Mouse (Mus musculus) Patski (cell line): ENCODE measurements around the gene Tmem269. TPM values are rescaled to one million over a fixed set of nuclear protein-coding genes. Genes with fewer than 3 reads are reported as not detected.

Source experiments
- ATAC-seq: fragments of 100-300 bp; one replicate; pipeline ENCODE4 v1.8.0; 2021
- CTCF ChIA-PET: fragments of 350-600 bp; sonication (Branson Sonifier 250); formaldehyde crosslinking; loops from one replicate; lab custom pipeline; 2022; ENCODE audit warnings: inconsistent platforms; lab: Charles Lee
- POLR2A ChIA-PET: fragments of 350-600 bp; sonication (Branson Sonifier 250); formaldehyde crosslinking; loops from one replicate; lab custom pipeline; 2022; ENCODE audit warnings: antibody characterized with exemption, inconsistent platforms; lab: Charles Lee
- DNase-seq: peaks from one replicate; pipeline ENCODE4 v3.0.0-alpha.2; 2011; ENCODE audit warnings: low read depth, low spot score
- H3K27me3 ChIP-seq: fragments of 371-371 bp; one replicate; pipeline ENCODE4 v1.5.1; 2021
- CTCF ChIP-seq: fragments of 100-300 bp; IDR thresholded peaks from one replicate; pipeline ENCODE4 v1.5.1; 2021
- in situ Hi-C: fragments of 300-500 bp; cut with MboI; formaldehyde crosslinking; loops from 3 replicates; pipeline ENCODE4 v1.11.1; 2018; ENCODE audit warnings: low pct_unique_long_range_greater_than_20kb, mixed read lengths
- polyA plus RNA-seq: library from polyadenylated mRNA; unstranded; gene quantifications from one replicate; pipeline ENCODE4 v1.2.3, GENCODE M21; 2021

The Tmem269 gene
- polyA plus RNA-seq, 1 experiment from 2014 or later = not detected

DNA sequence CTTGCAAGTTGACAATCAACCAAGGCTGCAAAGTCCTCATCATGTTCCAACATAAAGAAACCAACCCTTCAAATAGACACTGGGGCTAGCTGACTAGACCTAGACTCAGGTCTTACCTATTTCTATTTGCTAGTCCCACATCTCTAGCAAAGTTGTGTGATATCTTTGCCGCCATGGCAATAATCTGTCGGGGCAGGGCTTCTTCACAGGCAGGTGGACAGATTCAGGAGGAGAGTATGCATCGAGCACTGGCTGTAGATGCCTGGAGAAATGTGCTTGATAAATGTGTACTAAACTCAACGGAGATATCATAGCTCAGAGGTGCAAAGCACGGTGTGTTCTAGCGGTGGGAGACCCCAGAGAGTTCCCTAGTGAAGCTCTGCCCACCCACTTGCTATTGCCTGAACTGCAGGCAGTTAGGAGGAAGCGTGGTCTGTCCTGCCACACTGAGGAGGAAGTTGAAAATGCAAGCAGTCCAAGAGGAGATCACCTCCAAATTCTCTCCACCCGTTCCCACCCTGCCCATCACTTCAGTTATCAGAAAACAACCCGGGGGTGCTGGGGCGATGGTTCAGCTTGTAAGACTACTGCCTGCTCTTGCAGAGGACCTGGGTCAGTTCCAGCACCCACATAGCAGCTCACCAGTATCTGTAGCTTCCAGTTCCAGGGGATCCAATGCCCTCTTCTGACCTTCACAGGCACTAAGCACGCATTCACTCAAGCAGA, 29.8 kb downstream of the Tmem269 start:
- peaks cover 13% of the 10 kb centered on the region for H3K27me3 ChIP-seq
- DNase-seq = no peak
- CTCF ChIA-PET = interaction anchor here (0.6 to 0.9 kb wide), 2 partner anchors 9 to 30 kb away, joined by 3 to 4 read pairs; no protein-coding TSS in a partner anchor
- no peak for ATAC-seq
- in situ Hi-C loops = no loop called here
- no peak for TF ChIP-seq CTCF
- POLR2A ChIA-PET = no interaction called here

DNA sequence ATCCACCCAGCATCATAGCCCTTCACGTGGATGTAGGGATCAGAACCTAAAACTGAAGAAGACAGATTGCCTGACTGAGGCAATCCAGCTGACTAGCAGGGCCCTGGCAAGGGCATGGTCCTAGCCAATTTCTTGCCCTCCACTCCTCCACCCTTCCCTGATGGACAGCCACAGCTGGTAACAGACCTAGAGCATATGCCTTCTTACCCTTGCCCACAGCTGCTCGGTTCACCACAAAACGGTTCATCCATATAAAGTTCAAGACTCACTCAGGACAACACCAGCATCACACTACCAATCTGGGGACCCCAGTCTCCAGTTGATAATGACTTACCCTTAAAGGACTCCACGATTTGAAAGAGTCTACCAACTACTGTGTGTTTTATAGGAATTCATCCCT, 32.2 kb downstream of the Tmem269 start:
- DNase-seq = no peak
- POLR2A ChIA-PET = no interaction called here
- ATAC-seq = no peak
- CTCF ChIA-PET = no interaction called here
- no peak for TF ChIP-seq CTCF
- in situ Hi-C loops = no loop called here
- H3K27me3 ChIP-seq = peaks cover 13% of the 10 kb centered on the region

DNA sequence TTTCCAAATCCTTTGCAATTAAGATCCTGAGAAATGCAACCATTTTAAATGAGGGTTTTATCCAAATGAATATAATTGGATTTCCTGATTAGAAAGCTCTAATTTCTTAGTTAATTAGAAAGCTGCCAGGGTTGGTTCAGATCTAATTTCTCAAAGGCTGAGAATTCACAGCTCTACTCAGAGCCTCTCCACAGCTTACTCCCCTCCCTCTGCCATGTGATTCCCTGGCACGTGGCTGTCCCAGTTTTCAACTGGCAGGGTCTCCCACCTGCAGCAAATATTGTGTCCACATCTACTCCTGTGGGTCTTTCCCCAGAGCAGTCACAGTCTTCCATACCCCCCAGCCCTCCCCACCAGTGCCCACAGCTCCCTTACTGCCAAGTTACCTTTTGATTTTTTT, 34.5 kb downstream of the Tmem269 start:
- DNase-seq (no peak), ATAC-seq (no peak)
- H3K27me3 ChIP-seq = peaks cover 7% of the 10 kb centered on the region
- POLR2A ChIA-PET = interaction anchor here (1.1 kb wide), 1 partner anchor 12 kb away, joined by 3 read pairs; no protein-coding TSS in a partner anchor
- CTCF ChIA-PET = no interaction called here
- in situ Hi-C loops = no loop called here
- TF ChIP-seq CTCF = no peak

DNA sequence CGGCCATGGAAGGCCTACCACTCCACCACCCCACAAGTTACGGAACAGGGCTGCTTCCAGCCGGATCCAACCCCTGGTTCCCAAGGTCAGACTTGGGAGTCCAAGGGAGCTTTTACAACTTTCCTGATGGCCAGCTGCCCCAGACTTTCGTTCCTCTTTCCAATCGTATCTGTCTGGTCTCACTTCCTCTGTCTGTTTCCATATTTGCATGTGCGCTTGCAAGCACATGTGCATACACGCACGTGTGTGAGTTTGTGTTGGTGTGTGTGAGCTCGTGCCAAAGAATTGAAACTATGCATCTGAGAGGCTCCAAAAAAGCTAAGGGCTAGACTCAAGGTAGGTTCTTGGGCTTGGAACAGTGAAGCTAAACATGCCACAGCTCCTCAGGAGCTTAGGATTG, 36.6 kb downstream of the Tmem269 start:
- ChIA-PET POLR2A (no interaction called here), CTCF (interaction anchor here (0.8 kb wide), 1 partner anchor 24 kb away, joined by 3 read pairs; no protein-coding TSS in a partner anchor)
- no peak for TF ChIP-seq CTCF

DNA sequence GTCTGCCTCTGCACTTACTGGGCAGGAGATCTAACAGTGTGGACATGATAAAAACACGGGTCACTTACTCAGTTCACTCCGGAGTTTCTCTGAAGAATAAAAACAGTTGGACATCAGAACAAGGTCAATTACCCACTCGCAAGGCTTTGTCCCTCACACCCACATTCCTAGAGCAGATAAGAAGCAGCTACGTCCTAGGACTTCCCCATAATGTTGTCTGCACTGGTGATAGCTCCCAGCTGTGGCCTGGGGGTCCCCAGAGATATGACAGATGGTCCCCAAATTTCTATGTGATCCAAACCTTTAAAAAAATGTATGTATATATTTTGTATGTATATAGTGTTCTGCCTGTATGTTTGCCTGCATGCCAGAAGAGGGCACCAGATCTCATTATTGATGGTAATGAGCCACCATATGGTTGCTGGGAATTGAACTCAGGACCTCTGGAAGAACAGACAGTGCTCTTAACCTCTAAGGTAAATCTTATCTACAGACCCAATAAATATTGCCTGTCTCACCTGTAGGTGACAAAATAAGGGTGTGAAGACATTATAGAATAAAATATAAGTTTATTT, 37.8 kb downstream of the Tmem269 start:
- POLR2A ChIA-PET = no interaction called here
- CTCF ChIA-PET = no interaction called here
- no peak for DNase-seq
- no peak for ATAC-seq
- in situ Hi-C loops = no loop called here
- TF ChIP-seq CTCF = no peak
- peaks cover 3% of the 10 kb centered on the region for H3K27me3 ChIP-seq

More for the DNA sequence above, 36.6 kb downstream of the Tmem269 start:
- no peak for ATAC-seq
- in situ Hi-C loops = no loop called here
- peaks cover 7% of the 10 kb centered on the region for H3K27me3 ChIP-seq
- no peak for DNase-seq

DNA sequence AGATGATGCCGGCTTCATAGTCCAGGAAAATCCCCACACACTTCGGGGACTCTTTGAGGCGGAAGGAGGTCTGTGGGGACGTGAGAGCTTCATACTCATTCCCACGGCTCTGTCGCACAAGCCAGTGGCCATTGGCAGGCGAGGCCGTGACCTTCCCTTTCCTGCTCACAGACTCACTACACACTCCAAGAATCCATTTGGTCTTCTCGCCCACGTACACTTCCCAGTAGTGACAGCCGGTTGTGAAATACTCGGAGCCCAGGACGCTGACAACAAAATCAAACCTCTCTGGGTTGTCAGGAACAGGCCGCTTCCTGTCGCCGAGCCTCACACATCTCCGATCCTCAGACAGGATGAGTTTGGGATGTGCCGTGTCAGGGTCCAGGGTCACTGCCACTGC, 39.7 kb downstream of the Tmem269 start:
- no peak for DNase-seq
- in situ Hi-C loops = no loop called here
- ChIA-PET CTCF (interaction anchor here (1.4 kb wide), 1 partner anchor 10 kb away, joined by 4 read pairs; no protein-coding TSS in a partner anchor), POLR2A (no interaction called here)
- no peak for TF ChIP-seq CTCF
- ATAC-seq = no peak
- H3K27me3 ChIP-seq = no peaks in the 10 kb centered on the region

DNA sequence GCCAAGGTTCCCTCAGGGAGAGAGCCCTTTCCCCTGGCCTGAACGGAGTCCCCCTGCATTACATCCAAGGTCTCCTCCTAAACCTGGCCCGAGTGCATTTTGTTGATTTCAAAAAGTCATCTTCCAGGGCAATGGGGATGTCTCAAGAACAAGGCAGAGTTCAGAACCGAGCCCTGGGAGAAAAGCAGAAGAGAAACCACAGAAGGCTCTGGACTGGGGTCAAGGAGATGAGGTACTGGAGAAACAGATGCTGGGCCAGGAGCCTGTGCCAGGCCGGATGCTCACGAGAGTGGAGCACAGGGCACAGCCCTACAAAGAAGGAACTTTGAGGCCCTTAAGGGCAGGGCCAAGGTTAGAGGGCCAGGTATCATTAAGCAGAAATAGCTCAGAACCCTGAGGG, 40.3 kb downstream of the Tmem269 start:
- no peaks in the 10 kb centered on the region for H3K27me3 ChIP-seq
- no peak for TF ChIP-seq CTCF
- in situ Hi-C loops = no loop called here
- ATAC-seq (no peak), DNase-seq (no peak)
- ChIA-PET POLR2A (no interaction called here), CTCF (no interaction called here)

DNA sequence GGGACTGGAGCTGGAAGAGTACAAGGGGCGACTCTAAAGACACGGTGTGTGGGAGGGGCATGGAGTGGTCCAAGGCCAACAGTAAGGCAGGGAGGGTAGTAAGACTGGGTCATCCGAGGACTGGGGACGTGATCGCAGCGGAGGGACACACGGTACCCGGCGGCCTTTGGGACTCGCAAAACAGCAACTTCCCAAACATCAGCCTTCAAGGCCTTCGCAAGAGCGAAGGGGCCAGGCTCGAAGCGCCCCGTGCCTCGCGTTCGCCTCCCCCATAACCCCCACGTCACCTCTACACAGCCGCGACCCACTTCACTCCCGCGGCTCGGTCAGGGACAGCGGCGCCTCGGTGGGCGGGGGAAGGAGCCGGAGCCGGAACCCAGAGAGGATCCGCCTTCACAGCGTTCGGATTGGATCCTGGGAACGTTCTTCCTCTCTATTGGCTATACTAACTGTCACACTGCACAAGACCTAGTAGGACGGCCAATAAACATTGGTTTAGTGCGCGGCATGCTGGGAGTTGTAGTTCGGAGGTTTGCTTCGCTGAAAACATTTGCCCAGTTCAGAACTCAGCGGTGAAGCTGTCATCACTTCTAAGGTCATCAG, 44.1 kb downstream of the Tmem269 start, which contains the start of gene Zfp691:
Gene Zfp691 (minus strand): TSS at position 345 of the 603 bp plus-strand sequence.
- ATAC-seq (peak; percentile 100), DNase-seq (peak; percentile 87)
- in situ Hi-C loops = loop anchor here (25.0 kb wide), 1 partner anchor 537 kb away; no protein-coding TSS in a partner anchor
- POLR2A ChIA-PET = no interaction called here
- no peak for TF ChIP-seq CTCF
- CTCF ChIA-PET = interaction anchor here (1.6 to 2.8 kb wide), 2 partner anchors 164 to 170 kb away, joined by 4 to 10 read pairs; no protein-coding TSS in a partner anchor
- H3K27me3 ChIP-seq = no peaks in the 10 kb centered on the region

DNA sequence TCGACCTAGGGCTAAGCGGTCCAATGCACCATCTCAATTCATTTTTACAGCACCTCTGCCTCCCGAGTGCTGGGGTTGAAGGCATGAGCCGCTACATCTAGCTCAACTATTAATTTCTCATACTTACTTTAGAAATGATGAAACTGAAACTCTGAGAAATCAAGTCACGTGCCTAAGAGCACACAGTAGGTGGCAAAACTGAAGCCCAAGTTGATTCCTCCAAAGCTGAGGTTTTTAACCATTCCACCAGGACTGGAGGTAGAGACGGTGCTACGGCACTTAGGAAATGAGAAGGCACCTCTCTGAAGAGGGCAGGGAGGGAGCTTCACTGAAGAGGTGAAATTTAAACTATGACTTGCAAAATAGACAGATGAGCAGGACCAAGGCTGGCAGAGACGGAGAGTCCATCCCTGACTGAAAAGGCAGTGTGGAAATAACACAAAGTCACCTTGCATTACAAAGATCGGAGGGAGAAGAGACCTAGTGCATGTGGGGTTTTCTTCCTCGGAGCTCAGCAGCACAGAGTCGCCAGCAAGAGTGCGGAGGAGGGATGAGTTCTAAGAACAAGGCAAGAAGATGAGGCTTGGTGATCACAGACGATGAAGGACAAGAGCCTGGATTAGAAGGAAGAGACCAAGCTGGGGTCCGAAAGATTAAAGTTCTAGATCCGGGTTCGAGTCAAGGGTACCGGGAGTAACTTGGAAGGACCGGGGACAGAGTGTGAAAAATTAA, 44.9 kb downstream of the Tmem269 start:
- no peak for TF ChIP-seq CTCF
- in situ Hi-C loops = loop anchor here (25.0 kb wide), 1 partner anchor 536 kb away; no protein-coding TSS in a partner anchor
- DNase-seq (no peak), ATAC-seq (no peak)
- ChIA-PET POLR2A (interaction anchor here (0.7 kb wide), 1 partner anchor 22 kb away, joined by 3 read pairs; the partner anchor contains the start of gene Svbp), CTCF (interaction anchor here (0.8 to 2.8 kb wide), 8 partner anchors 14 to 169 kb away, joined by 3 to 10 read pairs (median 3); no protein-coding TSS in a partner anchor)
- no peaks in the 10 kb centered on the region for H3K27me3 ChIP-seq

DNA sequence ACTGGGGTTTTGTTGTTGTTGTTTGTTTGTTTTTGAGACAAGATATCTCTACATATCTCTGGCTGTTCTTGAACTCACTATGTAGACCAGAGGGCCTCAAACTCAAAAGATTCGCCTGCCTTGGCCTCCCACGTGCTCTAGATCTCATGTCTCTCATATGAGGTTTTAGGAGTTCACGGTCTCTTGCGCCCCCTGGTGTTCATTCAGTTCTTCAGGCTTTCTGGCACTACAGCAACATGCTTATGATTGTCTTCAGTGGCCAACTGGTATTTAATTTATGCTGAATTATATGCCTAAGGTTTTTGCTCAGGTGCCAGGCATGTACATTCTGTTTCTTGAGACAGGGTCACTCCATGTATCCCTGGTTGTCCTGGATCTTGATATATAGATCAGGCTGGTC, 50.4 kb downstream of the Tmem269 start:
- ChIA-PET CTCF (interaction anchor here (1.3 kb wide), 1 partner anchor 158 kb away, joined by 3 read pairs; no protein-coding TSS in a partner anchor), POLR2A (no interaction called here)
- no peak for ATAC-seq
- no peaks in the 10 kb centered on the region for H3K27me3 ChIP-seq
- no peak for DNase-seq
- in situ Hi-C loops = loop anchor here (5.0 to 25.0 kb wide), 2 partner anchors 160 to 530 kb away; no protein-coding TSS in a partner anchor
- peak; percentile 63 for TF ChIP-seq CTCF
